Mouse (Mus musculus) CH12.LX (cell line): ENCODE results near the gene Grb10.

Experiments
- CTCF ChIP-seq, 2 experiments: IDR thresholded peaks in 1 of 2; conservative IDR thresholded peaks in 1 of 2; 2 replicates each; pipeline ENCODE4 v1.5.1; 2011 to 2012; ENCODE audit warnings: low read depth in 2 of 2, low read length in 2 of 2, improper control_type of control experiment in 1 of 2, inconsistent platforms in 1 of 2, mild to moderate bottlenecking in 1 of 2, moderate library complexity in 1 of 2
- NELFE ChIP-seq: IDR thresholded peaks from 2 replicates; pipeline ENCODE4 v1.6.1; 2011; ENCODE audit warnings: low read depth, low read length, improper control_type of control experiment
- UBTF ChIP-seq: IDR thresholded peaks from 2 replicates; pipeline ENCODE4 v1.6.1; 2012; ENCODE audit warnings: low read depth, mild to moderate bottlenecking, inconsistent platforms, low read length, improper control_type of control experiment, moderate library complexity
- USF1 ChIP-seq: IDR thresholded peaks from 2 replicates; pipeline ENCODE4 v1.6.1; 2014; ENCODE audit warnings: low read depth, mild to moderate bottlenecking, inconsistent platforms, low read length, improper control_type of control experiment
- ZC3H11A ChIP-seq: IDR thresholded peaks from 2 replicates; pipeline ENCODE4 v1.6.1; 2012; ENCODE audit warnings: low read depth, mild to moderate bottlenecking, inconsistent platforms, low read length, improper control_type of control experiment

GRCm38 (mm10) chr11:11897645-11898357, 140.7 kb downstream of the Grb10 start, which contains the start of gene Ddc:
- TF ChIP-seq USF1 (no peak), NELFE (no peak), CTCF (conservative IDR thresholded peaks at IDR 0.05 in 1 of 2, IDR thresholded peaks at IDR 0.05 in 1 of 2; ENCODE audit: low read depth in 2 of 2, low read length in 2 of 2) (no peak), ZC3H11A (no peak), UBTF (no peak)
